Mouse (Mus musculus): Measurements from ENCODE around the gene Nthl1.

The Nthl1 gene

GRCm38 (mm10) chr17:24632167-24632812 is at the start of gene Nthl1, which contains the start of gene Tsc2:
Nthl1 (plus strand) TSS chr17:24632680.
Tsc2 (minus strand) TSS chr17:24632630.
- DNase-seq: peak; percentile 84

- DNase-seq: no peak
Measured at GRCm38 (mm10) chr17:24583599-24584460, 48.6 kb upstream of the Nthl1 start.

DNA sequence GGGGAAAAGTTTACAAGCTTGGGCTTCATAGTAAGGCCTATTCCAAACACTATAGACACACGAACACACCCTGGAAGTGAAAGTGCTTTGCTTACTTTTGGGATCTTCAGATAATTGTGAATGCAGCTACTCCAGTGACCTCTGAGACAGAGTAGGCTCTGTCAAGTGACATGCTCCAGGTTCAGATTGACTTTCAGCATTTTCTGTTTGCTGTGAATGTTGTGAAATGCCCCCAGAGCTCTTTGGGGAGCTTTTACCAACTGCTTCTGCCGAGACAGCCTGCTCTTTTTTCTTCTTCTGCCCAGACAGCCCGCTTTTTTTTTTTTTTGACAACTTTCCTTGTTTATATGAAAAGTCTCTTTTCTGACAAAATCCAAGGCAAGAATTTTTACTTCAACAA is 48.0 kb upstream of the Nthl1 start:
- DNase-seq: no peak

DNA sequence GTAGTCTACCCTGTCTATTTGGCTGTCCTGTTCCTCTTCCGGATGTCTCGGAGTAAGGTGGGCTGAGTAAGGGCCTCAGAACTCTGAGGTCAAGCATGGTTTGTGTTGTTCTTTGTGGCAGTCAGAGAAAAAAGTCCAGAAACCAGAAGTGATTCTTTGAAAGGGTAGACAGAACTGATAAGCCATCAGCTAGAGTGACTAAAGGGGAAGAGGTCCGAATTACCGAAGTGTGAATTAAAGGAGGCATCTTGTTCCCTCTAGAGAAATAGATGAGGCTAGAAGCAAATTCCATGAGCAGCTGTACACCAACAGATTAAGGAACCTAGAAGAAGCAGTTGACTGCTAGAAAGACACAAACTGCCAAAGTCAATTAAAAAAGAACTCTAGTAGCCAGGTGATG is 45.9 kb upstream of the Nthl1 start:
- DNase-seq: no peak

DNA sequence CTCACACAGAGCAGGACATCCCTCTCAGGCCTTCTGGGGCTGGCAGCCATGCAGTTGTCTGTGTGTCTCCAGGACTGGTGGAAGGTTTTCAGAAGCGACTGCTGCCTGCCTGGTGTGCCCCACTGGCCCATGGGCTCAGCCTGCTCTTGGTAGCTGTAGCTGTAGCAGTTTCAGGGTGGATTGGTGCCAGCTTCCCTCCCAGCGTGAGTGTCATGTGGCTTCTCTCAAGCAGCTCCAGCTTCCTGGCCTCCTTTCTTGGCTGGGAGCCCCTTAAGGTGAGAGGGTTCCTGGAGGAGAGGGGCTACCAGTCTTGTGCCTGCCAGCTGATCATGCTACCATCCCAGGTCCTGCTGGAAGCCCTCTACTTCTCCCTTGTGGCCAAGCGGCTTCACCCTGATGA is 41.5 kb upstream of the Nthl1 start:
- DNase-seq: no peak

DNA sequence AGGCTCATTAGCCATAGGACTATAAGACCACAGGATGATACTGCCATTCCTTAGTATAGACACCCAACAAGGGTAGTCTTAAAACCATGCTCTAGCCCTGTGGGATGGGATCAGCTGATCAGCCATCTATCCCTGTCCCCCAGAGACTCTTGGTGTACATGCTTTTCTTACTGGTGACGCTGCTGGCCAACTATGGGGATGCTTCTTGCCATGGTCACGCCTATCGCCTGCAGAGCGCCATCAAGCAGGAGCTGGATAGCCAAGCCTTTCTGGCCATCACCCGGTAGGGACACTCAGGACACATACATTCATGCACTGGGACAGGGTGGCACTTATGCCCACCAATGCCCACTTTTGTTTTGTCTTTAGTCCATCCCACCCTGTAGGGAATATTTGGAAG is 40.8 kb upstream of the Nthl1 start:
- DNase-seq: no peak

- no peak for DNase-seq
Measured at GRCm38 (mm10) chr17:24593248-24593647, 39.2 kb upstream of the Nthl1 start.

- DNase-seq: no peak
Measured at GRCm38 (mm10) chr17:24593992-24594890, 38.2 kb upstream of the Nthl1 start.

DNA sequence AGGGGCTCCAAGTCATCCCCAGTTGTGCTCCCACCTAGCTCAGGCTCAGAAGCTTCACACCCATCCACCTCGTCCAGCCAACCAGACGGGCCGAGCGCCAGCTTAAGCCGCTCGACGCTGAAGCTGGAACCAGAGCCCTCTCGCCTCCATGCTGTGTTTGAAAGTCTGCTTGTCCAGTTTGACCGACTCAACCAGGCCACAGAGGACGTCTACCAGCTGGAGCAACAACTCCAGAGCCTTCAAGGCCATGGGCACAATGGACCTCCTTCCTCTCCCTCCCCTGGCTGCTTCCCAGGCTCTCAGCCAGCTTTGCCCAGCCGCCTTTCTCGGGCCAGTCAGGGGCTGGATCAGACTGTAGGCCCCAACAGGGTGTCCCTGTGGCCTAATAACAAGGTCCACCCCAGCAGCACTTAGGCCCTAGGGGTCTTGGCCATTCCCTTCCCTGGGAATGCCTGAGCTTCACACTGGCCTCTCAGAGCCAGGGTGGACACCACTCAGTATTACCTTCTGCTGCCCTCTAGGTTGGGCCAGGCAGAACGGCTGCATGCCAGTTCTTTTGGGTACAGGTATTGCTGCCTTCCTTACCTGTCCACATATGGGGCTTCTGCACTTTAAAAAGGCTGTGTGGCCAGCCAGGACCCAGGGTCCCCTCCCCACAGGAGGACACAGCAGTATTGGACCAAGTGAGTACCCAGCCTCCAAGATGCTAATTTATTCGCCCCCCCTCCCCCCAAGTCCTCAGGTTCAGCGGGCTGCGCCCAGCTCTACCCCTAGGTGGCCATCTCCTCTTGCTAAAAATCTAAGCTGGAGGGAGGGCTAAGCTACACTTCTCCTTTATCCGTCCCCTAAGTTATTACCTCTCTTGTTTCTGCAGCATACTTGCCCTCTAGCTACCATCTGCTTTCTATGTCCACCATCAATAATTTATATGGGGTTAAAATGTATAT is 37.1 kb upstream of the Nthl1 start:
- no peak for DNase-seq

DNA sequence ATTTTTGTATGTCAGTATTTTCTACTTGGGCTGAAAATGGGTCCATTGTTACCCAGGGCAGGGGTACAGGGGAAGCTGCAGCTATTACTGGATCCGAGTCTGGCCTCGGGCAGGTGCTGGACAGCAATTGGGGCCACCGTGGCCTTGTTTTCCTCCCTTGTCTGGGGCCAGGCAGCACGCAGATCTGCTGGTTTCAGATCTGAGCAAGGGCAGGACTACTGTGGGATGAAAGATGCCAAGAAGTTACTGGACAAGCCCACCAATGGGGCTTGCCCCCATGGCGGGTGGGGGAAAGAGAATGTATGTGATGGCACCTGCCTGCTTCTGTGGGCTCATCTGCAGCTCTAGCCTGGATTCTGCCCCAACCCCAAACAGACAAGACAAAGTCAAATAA is 36.4 kb upstream of the Nthl1 start:
- DNase-seq: no peak

DNA sequence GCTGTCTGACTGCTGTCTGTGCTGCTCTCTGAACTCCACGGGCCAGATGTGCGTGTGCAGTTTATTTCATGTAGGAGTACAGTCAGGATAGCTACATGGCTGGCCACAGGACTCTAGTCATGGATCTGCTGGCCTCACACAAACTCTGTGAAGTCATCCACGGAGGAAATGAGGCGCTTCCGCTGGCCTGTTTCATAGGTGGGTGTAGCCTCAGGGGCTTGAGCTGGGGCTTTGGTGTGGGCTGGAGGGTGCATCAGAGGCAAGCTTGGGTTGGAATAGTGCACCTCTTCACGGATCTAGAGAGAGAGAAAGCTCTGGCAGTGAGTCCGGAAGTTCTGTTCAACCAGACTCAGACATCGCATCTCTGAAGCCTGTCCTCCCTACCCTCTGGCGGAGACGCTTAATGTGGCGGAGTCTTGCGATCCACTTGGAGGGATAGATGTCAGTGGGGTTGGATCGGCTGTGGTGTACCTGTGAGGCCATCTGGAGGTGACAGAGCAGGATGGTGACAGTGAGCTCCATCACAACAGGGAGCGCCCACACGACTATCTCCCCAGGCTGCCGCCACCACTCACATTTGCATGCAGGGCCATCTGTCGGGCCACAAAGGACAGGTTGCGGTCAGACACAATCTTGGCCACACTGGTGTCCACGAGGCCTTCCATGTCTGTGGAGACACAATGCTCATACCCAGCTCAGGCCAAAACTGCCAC is 35.9 kb upstream of the Nthl1 start:
- DNase-seq: no peak

DNA sequence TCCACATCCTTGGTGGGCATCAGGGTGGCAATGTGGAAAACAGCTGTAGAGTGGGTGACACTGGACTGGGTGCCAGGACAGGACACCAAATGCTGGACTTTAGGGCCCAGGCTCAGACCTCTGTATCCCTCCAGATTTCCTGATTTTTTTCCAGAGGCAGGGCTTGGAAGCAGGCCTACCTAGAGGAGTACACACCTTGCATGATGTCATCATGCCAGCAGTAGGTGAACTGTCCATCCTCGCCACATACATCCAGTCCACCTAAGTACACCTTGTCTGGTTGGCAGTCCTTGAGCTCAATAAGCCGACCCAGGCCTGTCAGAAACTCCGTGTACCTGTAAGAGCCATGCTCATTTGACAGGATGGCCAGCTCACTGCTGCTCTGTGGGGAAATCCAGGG is 34.5 kb upstream of the Nthl1 start:
- no peak for DNase-seq

DNA sequence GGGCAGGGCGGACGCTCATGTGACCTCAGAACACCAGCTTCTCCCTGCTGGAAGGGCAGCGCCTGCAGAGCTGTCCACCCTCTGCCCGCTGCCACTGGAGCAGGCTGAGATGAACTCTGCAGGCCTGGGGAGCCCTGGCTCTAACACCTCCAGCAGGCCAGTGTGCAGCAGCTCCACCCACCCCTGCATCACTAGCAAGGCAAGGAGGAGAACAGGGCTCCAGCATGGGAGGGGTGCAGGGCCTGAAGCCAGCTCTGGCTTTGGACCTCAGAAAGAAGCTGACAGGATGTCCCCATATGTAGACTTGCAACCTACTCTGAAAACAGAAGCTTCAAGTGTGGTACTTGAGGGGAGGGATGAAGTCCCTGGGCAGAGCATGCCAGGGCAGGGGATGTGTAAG is 32.0 kb upstream of the Nthl1 start:
- DNase-seq: no peak

DNA sequence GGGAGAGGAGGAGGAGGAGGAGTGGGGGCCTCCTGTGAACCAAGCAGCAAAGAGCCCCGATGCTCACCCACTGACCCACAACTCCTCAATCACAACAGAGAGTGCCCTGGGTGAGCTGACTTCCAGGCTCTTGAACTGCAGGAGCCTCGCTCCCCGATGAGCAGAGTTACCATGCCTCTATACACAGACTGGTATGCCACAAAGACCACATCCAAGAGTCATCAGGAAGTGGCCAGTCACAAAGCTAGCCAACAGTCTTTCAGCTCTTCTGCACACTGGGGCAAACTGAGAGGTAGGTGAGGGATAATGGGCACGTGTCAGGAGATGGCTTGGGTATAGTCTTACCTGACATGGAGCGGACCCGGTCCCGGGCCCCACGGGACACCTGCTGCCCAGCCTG is 28.5 kb upstream of the Nthl1 start:
- DNase-seq: no peak

GRCm38 (mm10) chr17:24604557-24604956 is 27.9 kb upstream of the Nthl1 start:
- DNase-seq: no peak

GRCm38 (mm10) chr17:24608370-24608769 is 24.1 kb upstream of the Nthl1 start:
- peak; percentile 47 for DNase-seq

GRCm38 (mm10) chr17:24608874-24609273 is 23.6 kb upstream of the Nthl1 start:
- DNase-seq: peak; percentile 78

GRCm38 (mm10) chr17:24610711-24611110 is 21.8 kb upstream of the Nthl1 start:
- DNase-seq: peak; percentile 57

- DNase-seq: peak; percentile 84
Measured at GRCm38 (mm10) chr17:24617561-24618194, 14.8 kb upstream of the Nthl1 start.

DNA sequence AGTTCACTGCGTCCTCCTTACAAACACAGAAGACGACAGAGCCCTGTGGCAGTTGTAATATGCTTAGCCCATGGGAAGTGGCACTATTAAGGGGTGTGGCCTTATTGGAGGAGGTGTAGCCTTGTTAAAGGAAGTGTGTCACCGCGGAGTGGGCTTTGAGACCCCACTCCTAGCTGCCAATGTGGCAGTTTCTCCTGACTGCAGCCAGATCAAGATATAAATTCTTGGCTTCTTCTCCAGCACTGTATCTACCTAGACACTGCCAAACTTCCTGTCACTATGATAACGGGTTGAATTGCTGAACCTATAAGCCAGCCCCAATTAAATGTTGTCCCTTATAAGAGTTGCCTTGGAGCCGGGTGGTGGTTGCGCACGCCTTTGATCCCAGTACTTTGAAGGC is 7.0 kb upstream of the Nthl1 start:
- DNase-seq: no peak

DNA sequence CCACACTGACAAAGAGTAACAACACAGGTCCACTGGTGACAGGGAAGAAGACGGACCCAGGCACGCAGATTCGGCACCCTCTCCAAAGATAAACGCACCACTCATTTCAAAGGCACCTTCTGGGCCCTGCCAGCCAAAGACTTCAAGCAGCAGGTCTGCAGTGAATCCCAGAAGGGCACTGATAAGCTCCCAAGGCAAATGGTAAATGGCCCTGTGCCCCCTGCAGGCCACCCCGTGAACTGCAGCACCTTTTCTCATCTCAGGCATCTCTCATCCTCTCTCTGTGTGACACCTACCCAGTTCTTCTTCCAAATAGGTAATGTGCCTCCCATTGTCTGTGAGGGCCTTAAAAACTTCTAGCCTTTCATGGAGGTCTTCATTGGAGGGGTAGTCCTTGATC is 3.8 kb upstream of the Nthl1 start:
- peak; percentile 82 for DNase-seq
